8 mouse cellular contexts compared by ENCODE assay signal in the genomic region with DNA sequence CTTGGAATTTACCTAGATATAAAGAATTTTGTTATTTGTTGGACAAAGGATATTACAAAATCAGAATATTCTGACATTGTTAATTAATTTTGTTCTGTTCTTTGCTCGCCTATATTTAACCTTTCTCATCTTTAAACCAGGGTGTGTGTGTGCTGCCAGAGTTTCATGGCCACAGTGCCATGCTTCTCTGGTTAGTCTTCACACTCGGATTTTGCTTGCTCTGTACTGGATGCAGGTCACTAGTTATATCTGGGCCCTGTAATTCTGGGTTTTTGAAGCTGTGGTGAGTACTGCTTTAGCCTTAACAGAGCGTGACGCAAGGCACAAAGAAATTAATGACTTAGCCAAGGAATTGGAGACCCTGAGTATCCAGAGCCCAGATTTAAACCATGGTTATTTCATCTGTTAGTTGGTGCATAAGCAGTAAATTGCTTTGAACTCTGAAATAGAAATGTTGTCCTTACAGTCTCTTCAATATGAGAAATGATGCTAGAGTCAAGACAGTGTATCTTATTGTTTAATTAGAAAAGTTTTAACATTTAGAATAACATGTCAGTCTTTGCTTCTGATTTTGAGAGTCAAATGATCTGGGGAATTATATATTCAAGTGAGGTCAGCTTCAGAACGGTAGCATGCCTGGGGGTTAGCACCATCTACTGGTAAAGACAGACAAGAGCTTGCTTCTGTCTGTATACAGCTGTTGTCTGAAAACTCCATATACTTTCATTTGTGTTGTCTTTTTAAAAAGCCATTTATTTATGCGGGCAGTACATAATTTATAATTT. TPM values are rescaled to one million over a fixed set of nuclear protein-coding genes. Genes with fewer than 3 reads are reported as not detected.
DNase-seq lines count a peak whose midpoint lies in the region; ATAC-seq and TF ChIP-seq lines count a peak whose summit lies in the region.

No protein-coding gene starts in this region.

- peaks cover 16% of the 10 kb centered on the region for H3K4me1 ChIP-seq in heart, embryonic 12.5 days (replicated peaks)
- H3K4me1 ChIP-seq in MEL (ENCODE audit: control insufficient read depth in 1 of 2, insufficient read depth in 2 of 2, low read length in 2 of 2) = no peaks in the 10 kb centered on the region
- H3K4me1 ChIP-seq in kidney, postnatal 0 days (replicated peaks; ENCODE audit: insufficient read depth, low read length) = no peaks in the 10 kb centered on the region
- H3K4me1 ChIP-seq in midbrain, postnatal 0 days (ENCODE audit: insufficient read depth, low read length) = no peaks in the 10 kb centered on the region

- H3K79me2 ChIP-seq in MEL (ENCODE audit: control insufficient read depth, insufficient read depth, low read length, poor library complexity) = no peaks in the 10 kb centered on the region

- no peaks in the 10 kb centered on the region for H3K9me3 ChIP-seq in heart, embryonic 12.5 days (replicated peaks)
- no peaks in the 10 kb centered on the region for H3K9me3 ChIP-seq in MEL (replicated peaks; ENCODE audit: insufficient read depth, low read length)
- no peaks in the 10 kb centered on the region for H3K9me3 ChIP-seq in kidney, postnatal 0 days (replicated peaks; ENCODE audit: low read length)
- no peaks in the 10 kb centered on the region for H3K9me3 ChIP-seq in midbrain, postnatal 0 days (ENCODE audit: low read length)

- TF ChIP-seq CTCF in MEL (IDR thresholded peaks at IDR 0.05 in 2 of 3, conservative IDR thresholded peaks at IDR 0.05 in 1 of 3; ENCODE audit: control insufficient read depth in 1 of 3, insufficient read depth in 1 of 3, low read depth in 2 of 3, low read length in 3 of 3, poor library complexity in 1 of 3, severe bottlenecking in 1 of 3) = peak; percentile 47 to 74 (median 51)
- peak; percentile 86 for TF ChIP-seq CTCF in kidney, postnatal 0 days (IDR thresholded peaks at IDR 0.05; ENCODE audit: low read depth)
- peak; percentile 87 for TF ChIP-seq CTCF in midbrain, postnatal 0 days (IDR thresholded peaks at IDR 0.05)

- no peak for ATAC-seq in heart, embryonic 12.5 days (ENCODE audit: insufficient number of reproducible peaks, low FRiP score)
- no peak for ATAC-seq in kidney, postnatal 0 days (replicated peaks; ENCODE audit: low FRiP score, low read depth)
- ATAC-seq in midbrain, postnatal 0 days (ENCODE audit: low FRiP score) = peak; percentile 73; the same call in 1 of the 2 replicates
- no peak for ATAC-seq in erythroid progenitor cell, adult 5-6 weeks (replicated peaks; ENCODE audit: low FRiP score, poor library complexity, severe bottlenecking)

- WGBS in heart, embryonic 12.5 days = 49% methylated on average over 6 of the region's 6 CpGs
- WGBS in kidney, postnatal 0 days = 49% methylated on average over 6 of the region's 6 CpGs
- 26% methylated on average over 6 of the region's 6 CpGs for WGBS in midbrain, postnatal 0 days

- peak; percentile 33 to 60 for DNase-seq in heart, adult 18-20 months
- DNase-seq in 3T3-L1 (ENCODE audit: low read depth, low spot score) = peak; percentile 64
- DNase-seq in MEL (ENCODE audit: low read depth, low spot score) = peak; percentile 56
- peak; percentile 66 for DNase-seq in embryo, embryonic 11 days
- DNase-seq in kidney, postnatal 0 days (ENCODE audit: low spot score) = peak; percentile 80
- DNase-seq in midbrain, postnatal 0 days (ENCODE audit: low spot score) = peak; percentile 70

- H3K4me2 ChIP-seq in heart, embryonic 12.5 days = no peak overlapping the region
- no peak overlapping the region for H3K4me2 ChIP-seq in kidney, postnatal 0 days (ENCODE audit: low read length)
- H3K4me2 ChIP-seq in midbrain, postnatal 0 days (ENCODE audit: low read depth, low read length, poor library complexity, severe bottlenecking) = no peak overlapping the region

- H3K27ac ChIP-seq in heart, embryonic 12.5 days (ENCODE audit: poor library complexity, severe bottlenecking) = no peak overlapping the region
- no peak overlapping the region for H3K27ac ChIP-seq in MEL (ENCODE audit: control insufficient read depth, low read depth, low read length)
- H3K27ac ChIP-seq in kidney, postnatal 0 days = no peak overlapping the region
- H3K27ac ChIP-seq in midbrain, postnatal 0 days (ENCODE audit: low read depth, low read length) = no peak overlapping the region

- no peak overlapping the region for H3K4me3 ChIP-seq in heart, embryonic 12.5 days
- no peak overlapping the region for H3K4me3 ChIP-seq in MEL (ENCODE audit: control insufficient read depth in 1 of 2, insufficient read depth in 1 of 2, low read depth in 2 of 2, low read length in 2 of 2)
- H3K4me3 ChIP-seq in kidney, postnatal 0 days (replicated peaks; ENCODE audit: low read depth, low read length) = no peak overlapping the region
- H3K4me3 ChIP-seq in midbrain, postnatal 0 days (ENCODE audit: low read depth, low read length) = no peak overlapping the region

- H3K36me3 ChIP-seq in heart, embryonic 12.5 days = no peaks in the 10 kb centered on the region
- no peaks in the 10 kb centered on the region for H3K36me3 ChIP-seq in MEL (ENCODE audit: control insufficient read depth in 1 of 2, insufficient read depth in 2 of 2, low read length in 2 of 2)
- no peaks in the 10 kb centered on the region for H3K36me3 ChIP-seq in kidney, postnatal 0 days (ENCODE audit: insufficient read depth, low read length)
- no peaks in the 10 kb centered on the region for H3K36me3 ChIP-seq in midbrain, postnatal 0 days (ENCODE audit: insufficient read depth, low read length)

- no peaks in the 10 kb centered on the region for H3K27me3 ChIP-seq in heart, embryonic 12.5 days (replicated peaks)
- no peaks in the 10 kb centered on the region for H3K27me3 ChIP-seq in MEL (ENCODE audit: control insufficient read depth in 1 of 2, insufficient read depth in 2 of 2, low read length in 2 of 2)
- H3K27me3 ChIP-seq in kidney, postnatal 0 days (ENCODE audit: insufficient read depth, low read length) = no peaks in the 10 kb centered on the region
- no peaks in the 10 kb centered on the region for H3K27me3 ChIP-seq in midbrain, postnatal 0 days (ENCODE audit: insufficient read depth, low read length)

- peak; percentile 81 for TF ChIP-seq RAD21 in MEL (IDR thresholded peaks at IDR 0.05; ENCODE audit: low read depth, low read length)

- no peak overlapping the region for H3K9ac ChIP-seq in heart, embryonic 12.5 days
- no peak overlapping the region for H3K9ac ChIP-seq in MEL (ENCODE audit: control insufficient read depth, low read depth, low read length, poor library complexity, severe bottlenecking)
- no peak overlapping the region for H3K9ac ChIP-seq in kidney, postnatal 0 days (ENCODE audit: low read depth, low read length)
- H3K9ac ChIP-seq in midbrain, postnatal 0 days (replicated peaks; ENCODE audit: low read length, poor library complexity, severe bottlenecking) = no peak overlapping the region

- no peak for TF ChIP-seq EP300 in MEL (IDR thresholded peaks at IDR 0.05; ENCODE audit: low read depth in 1 of 2, low read length in 2 of 2)

- no peak for TF ChIP-seq POLR2A in MEL (IDR thresholded peaks at IDR 0.05; ENCODE audit: control insufficient read depth in 1 of 2, insufficient read depth in 1 of 2, low read depth in 1 of 2, low read length in 2 of 2, poor library complexity in 1 of 2)

TF ChIP-seq in MEL, 35 proteins besides CTCF, POLR2A, EP300 and RAD21:
- TF ChIP-seq ZC3H11A (IDR thresholded peaks at IDR 0.05; ENCODE audit: low read depth, low read length) (peak; percentile 53), ZNF384 (IDR thresholded peaks at IDR 0.05; ENCODE audit: low read depth, low read length) (no peak), SMC3 (IDR thresholded peaks at IDR 0.05; ENCODE audit: low read depth, low read length) (peak; percentile 79)

RNA-seq across cellular contexts. Expression of gene Tmem38b, which starts 19.2 kb away (rescaled TPM):
- 10 to 100 TPM; 21.8 to 23.4 TPM for total RNA-seq in heart, adult 18-20 months (2021)
- polyA plus RNA-seq in heart, embryonic 12.5 days (2016; fragmentation: Nextera tagmentation; extraction: Ambion mirVana) = 13.3 and 13.5 TPM in 2 replicates
- 3.1 and 3.9 TPM in 2 replicates for total RNA-seq in MEL (2012; rRNA removed)
- 1 to 10 TPM in 1 of 2 experiments, not detected in 1; 5.9 TPM for polyA plus RNA-seq in MEL (2012; ENCODE audit: insufficient read depth in 1 of 2, insufficient read length in 2 of 2, low read depth in 1 of 2, low replicate concordance in 2 of 2, missing spikeins in 1 of 2)
- polyA plus RNA-seq in kidney, postnatal 0 days (2015; fragmentation: Nextera tagmentation; extraction: Ambion mirVana) = 10.6 and 11.3 TPM in 2 replicates
- total RNA-seq in midbrain, postnatal 0 days (2014; rRNA removed) = 3.2 and 7.4 TPM in 2 replicates
- polyA plus RNA-seq in midbrain, postnatal 0 days (2015; fragmentation: Nextera tagmentation; extraction: Ambion mirVana) = 6.4 and 7.3 TPM in 2 replicates
- total RNA-seq in erythroid progenitor cell, adult 5-6 weeks (2015; ENCODE audit: low replicate concordance) = 4.2 and 9.0 TPM in 2 replicates
- total RNA-seq in erythroid progenitor cell, adult 5-6 weeks (2017; ENCODE audit: low replicate concordance) = 1.7 and 7.0 TPM in 2 replicates
